Mouse (Mus musculus) testis, postnatal 10 days (tissue): Measurements from ENCODE around the gene Gja5.
"Not testable (repeated sequence)": the region's sequence is repeated elsewhere in the genome, so short reads cannot be mapped to it uniquely, and the experiment has no call there.

Experiments used
- DNase-seq: peaks from one replicate; pipeline ENCODE4 v3.0.0; 2021; ENCODE audit warnings: low spot score

The Gja5 gene

GRCm38 (mm10) chr3:97100784-97101641, 196.5 kb downstream of the Gja5 start:
- no peak for DNase-seq

GRCm38 (mm10) chr3:97103946-97104345, 199.5 kb downstream of the Gja5 start:
- DNase-seq: not testable (repeated sequence)

- DNase-seq: no peak
Measured at GRCm38 (mm10) chr3:97104696-97105430, 200.4 kb downstream of the Gja5 start.

GRCm38 (mm10) chr3:97117511-97117910, 213.0 kb downstream of the Gja5 start:
- no peak for DNase-seq

- no peak for DNase-seq
Measured at GRCm38 (mm10) chr3:97118313-97118712, 213.8 kb downstream of the Gja5 start.

- no peak for DNase-seq
Measured at GRCm38 (mm10) chr3:97124193-97124592, 219.7 kb downstream of the Gja5 start.
